Mouse (Mus musculus) liver, adult 2 months (tissue): ENCODE results near the gene Trio. TPM values are rescaled to one million over a fixed set of nuclear protein-coding genes. Genes with fewer than 3 reads are reported as not detected.

Experiments
- DNase-seq: peaks from one replicate; pipeline ENCODE4 v3.0.0-alpha.2; 2011; ENCODE audit warnings: low read depth, low spot score; ENCODE audit errors: extremely low read depth
- H3K27ac ChIP-seq: fragments of 200-500 bp; replicated peaks from 2 replicates; pipeline ENCODE4 v1.5.1; 2012; ENCODE audit warnings: low read depth, mild to moderate bottlenecking, control low read depth, inconsistent platforms, low read length; ENCODE audit not compliant: insufficient read depth
- H3K27me3 ChIP-seq: fragments of 200-500 bp; 2 replicates; pipeline ENCODE4 v1.6.1; 2012; ENCODE audit warnings: mild to moderate bottlenecking, moderate library complexity, low read length, inconsistent platforms; ENCODE audit not compliant: control insufficient read depth, insufficient read depth
- H3K36me3 ChIP-seq: fragments of 200-500 bp; 2 replicates; pipeline ENCODE4 v1.6.1; 2012; ENCODE audit warnings: low read length, inconsistent platforms; ENCODE audit not compliant: control insufficient read depth, insufficient read depth
- H3K4me1 ChIP-seq: fragments of 200-500 bp; 2 replicates; pipeline ENCODE4 v1.6.1; 2011; ENCODE audit warnings: low read length; ENCODE audit not compliant: control insufficient read depth, insufficient read depth
- H3K4me3 ChIP-seq: fragments of 200-500 bp; 2 replicates; pipeline ENCODE4 v1.5.1; 2011; ENCODE audit warnings: low read depth, mild to moderate bottlenecking, control low read depth, low read length, moderate library complexity; ENCODE audit not compliant: insufficient read depth
- H3K79me2 ChIP-seq: fragments of 200-500 bp; 2 replicates; pipeline ENCODE4 v1.6.1; 2012; ENCODE audit warnings: inconsistent platforms, mild to moderate bottlenecking, low read length, moderate library complexity; ENCODE audit not compliant: control insufficient read depth, insufficient read depth
- H3K9ac ChIP-seq: fragments of 200-500 bp; 2 replicates; pipeline ENCODE4 v1.6.1; 2012; ENCODE audit warnings: low read depth, mild to moderate bottlenecking, control low read depth, inconsistent platforms, low read length
- CTCF ChIP-seq: fragments of 200-500 bp; IDR thresholded peaks from 2 replicates; pipeline ENCODE4 v1.5.1; 2011; ENCODE audit warnings: low read depth, low read length, control low read depth
- POLR2A ChIP-seq: fragments of 200-500 bp; IDR thresholded peaks from 2 replicates; pipeline ENCODE4 v1.6.1; 2011; ENCODE audit warnings: low read length, control low read depth; ENCODE audit not compliant: insufficient read depth; ENCODE audit errors: extremely low read depth
- WGBS: fragments of 180-500 bp; shearing (Covaris S2); methylation state at CpG from one replicate; pipeline ENCODE4 v1.1.7; 2018; 5-methylcytosine and 5-hydroxymethylcytosine counted together
- polyA plus RNA-seq: library from polyadenylated mRNA; depleted of rRNA; stranded (reverse); fragments of >200 nt; gene quantifications from 2 replicates; pipeline ENCODE4 v1.2.3, GENCODE M21; 2012
- total RNA-seq: library from RNA; depleted of rRNA; stranded (reverse); fragments of >200 nt; gene quantifications from 2 replicates; pipeline ENCODE4 v1.2.3, GENCODE M21; 2014

Trio gene
- total and polyA plus RNA-seq, 2 experiments = 10.6 to 17.9 TPM

DNA sequence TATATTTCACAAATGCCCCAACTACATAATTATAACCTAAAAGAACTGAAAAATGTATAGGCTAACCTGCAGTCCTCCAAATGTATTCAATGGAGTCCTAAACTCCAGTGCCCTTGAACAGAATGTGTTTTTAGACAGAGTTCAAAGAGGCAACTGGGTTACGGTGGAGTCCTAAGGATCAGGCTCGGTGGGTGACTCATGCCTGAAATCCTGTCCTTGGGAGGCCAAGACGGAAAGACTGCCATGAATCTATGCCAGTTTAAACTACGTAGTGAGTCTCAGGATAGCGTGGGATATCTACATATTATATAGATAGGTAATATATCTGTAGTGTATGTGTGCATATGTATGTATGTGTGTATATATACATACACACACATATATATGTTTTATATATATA lies 234.5 kb downstream of the Trio start:
- H3K4me3 ChIP-seq = no peak overlapping the region
- TF ChIP-seq CTCF = no peak
- H3K4me1 ChIP-seq = no peaks in the 10 kb centered on the region
- 89% methylated on average over 5 of the region's 5 CpGs for WGBS
- H3K36me3 ChIP-seq = no peaks in the 10 kb centered on the region
- H3K27me3 ChIP-seq = no peaks in the 10 kb centered on the region
- no peak for DNase-seq
- no peak overlapping the region for H3K9ac ChIP-seq
- no peak overlapping the region for H3K27ac ChIP-seq
- no peaks in the 10 kb centered on the region for H3K79me2 ChIP-seq

DNA sequence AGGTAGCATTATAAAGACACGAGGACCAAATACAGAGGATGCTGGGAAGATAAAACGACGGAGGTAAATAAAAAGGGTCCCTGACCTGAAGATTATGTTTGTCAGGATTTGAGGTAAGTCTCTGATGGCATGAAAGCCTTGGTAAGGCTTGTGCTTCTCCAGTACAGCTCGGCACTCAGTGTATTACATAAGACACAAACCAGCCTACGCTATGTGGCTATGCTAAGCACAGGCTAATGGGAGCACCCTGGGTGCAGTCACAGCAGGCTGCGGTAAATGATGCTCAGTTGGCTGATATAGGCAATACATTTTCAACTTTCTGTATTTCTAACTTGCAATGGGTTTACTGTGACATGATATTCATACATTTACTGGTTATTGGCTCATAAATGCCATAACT lies 234.9 kb downstream of the Trio start:
- H3K4me3 ChIP-seq = no peak overlapping the region
- H3K36me3 ChIP-seq = no peaks in the 10 kb centered on the region
- TF ChIP-seq CTCF = no peak
- no peak for TF ChIP-seq POLR2A
- DNase-seq = no peak
- no peak overlapping the region for H3K9ac ChIP-seq
- no peaks in the 10 kb centered on the region for H3K27me3 ChIP-seq
- WGBS = 88% methylated on average over 6 of the region's 6 CpGs
- H3K4me1 ChIP-seq = peaks cover under 1% of the 10 kb centered on the region; the same call in 1 of the 2 replicates
- H3K27ac ChIP-seq = no peak overlapping the region
- H3K79me2 ChIP-seq = no peaks in the 10 kb centered on the region

DNA sequence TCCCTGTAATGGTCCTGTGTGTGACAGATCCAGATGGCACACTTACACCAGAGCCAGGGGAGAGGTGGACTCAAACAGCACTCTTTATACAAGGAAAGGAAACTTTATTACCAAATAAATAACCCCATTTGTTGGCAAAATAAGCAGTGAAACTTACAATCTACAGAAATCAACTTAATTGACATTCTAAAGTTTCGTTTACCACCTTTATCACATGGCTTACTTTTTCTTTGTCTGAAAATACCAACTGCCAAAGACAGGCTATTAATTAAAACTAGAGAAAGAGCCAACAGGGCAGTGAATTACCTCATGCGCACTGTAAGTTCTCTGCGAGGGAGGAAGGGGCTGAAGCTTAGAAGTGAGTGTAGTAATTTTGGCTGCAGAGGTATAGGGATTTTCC lies 236.3 kb downstream of the Trio start:
- no peak overlapping the region for H3K4me3 ChIP-seq
- H3K79me2 ChIP-seq = no peaks in the 10 kb centered on the region
- 92% methylated on average over 3 of the region's 3 CpGs for WGBS
- H3K27ac ChIP-seq = no peak overlapping the region
- no peak for DNase-seq
- no peaks in the 10 kb centered on the region for H3K36me3 ChIP-seq
- H3K27me3 ChIP-seq = no peaks in the 10 kb centered on the region
- no peak overlapping the region for H3K9ac ChIP-seq
- TF ChIP-seq POLR2A (no peak), CTCF (no peak)
- H3K4me1 ChIP-seq = peaks cover 4% of the 10 kb centered on the region; the same call in 1 of the 2 replicates

DNA sequence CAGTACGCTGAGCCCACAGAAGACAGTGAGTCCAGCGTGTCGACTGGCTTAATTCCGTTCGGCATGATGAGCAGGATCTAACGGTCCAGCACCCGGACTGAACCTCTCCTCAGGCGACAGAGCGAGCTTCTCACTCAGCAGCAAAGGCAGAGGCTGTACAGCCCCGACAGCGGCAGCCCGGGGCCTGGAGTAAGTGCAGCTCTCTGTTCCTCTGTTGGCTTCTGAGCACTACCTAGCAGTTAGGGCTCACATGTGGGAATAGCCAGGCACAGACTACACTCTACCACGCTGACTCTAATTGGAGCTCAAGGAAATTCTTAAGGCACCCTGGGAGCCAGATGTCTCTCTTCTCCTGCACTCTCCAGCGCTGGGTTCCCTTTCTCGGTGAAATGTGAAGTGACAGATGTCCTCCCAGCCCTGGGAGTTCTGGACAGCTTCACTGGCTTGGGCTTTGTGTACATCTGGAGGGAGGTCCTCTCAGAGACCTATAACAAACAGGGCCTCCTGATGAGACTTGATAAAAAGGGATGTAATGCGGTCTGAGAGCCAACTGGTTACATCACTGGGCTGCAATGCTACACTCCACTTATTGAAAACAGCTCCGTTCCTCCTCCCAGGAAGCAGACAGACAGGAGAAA lies 237.4 kb downstream of the Trio start:
- DNase-seq = no peak
- Histone ChIP-seq H3K36me3 (no peaks in the 10 kb centered on the region), H3K27me3 (no peaks in the 10 kb centered on the region), H3K4me3 (no peak overlapping the region), H3K27ac (no peak overlapping the region), H3K9ac (no peak overlapping the region), H3K4me1 (peaks cover 4% of the 10 kb centered on the region), H3K79me2 (no peaks in the 10 kb centered on the region)
- 86% methylated on average over 17 of the region's 17 CpGs for WGBS
- no peak for TF ChIP-seq POLR2A
- no peak for TF ChIP-seq CTCF

DNA sequence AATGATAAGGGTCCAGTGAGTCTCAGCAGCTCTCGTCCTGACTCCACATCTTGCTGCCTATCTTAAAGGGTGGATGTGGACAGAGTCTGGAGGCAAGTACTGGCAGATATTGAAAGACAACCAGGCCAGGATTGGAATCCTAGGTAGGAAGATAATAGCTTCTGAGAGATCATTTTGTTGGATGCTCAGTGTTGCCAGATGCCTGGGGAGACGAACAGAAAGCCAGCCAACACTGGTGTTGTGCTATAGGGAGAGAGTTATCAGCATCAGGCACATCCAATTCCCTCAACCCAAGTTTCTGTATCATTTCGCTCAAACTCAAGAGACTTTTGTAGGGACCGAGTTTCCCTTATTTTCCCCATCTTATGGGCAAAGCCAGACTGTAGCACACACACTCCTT lies 238.5 kb downstream of the Trio start:
- TF ChIP-seq CTCF (no peak), POLR2A (no peak)
- H3K4me1 ChIP-seq = peaks cover 4% of the 10 kb centered on the region
- no peaks in the 10 kb centered on the region for H3K36me3 ChIP-seq
- no peak overlapping the region for H3K9ac ChIP-seq
- WGBS = 92% methylated on average over 4 of the region's 4 CpGs
- H3K4me3 ChIP-seq = no peak overlapping the region
- no peak overlapping the region for H3K27ac ChIP-seq
- no peaks in the 10 kb centered on the region for H3K27me3 ChIP-seq
- H3K79me2 ChIP-seq = no peaks in the 10 kb centered on the region
- DNase-seq = no peak

DNA sequence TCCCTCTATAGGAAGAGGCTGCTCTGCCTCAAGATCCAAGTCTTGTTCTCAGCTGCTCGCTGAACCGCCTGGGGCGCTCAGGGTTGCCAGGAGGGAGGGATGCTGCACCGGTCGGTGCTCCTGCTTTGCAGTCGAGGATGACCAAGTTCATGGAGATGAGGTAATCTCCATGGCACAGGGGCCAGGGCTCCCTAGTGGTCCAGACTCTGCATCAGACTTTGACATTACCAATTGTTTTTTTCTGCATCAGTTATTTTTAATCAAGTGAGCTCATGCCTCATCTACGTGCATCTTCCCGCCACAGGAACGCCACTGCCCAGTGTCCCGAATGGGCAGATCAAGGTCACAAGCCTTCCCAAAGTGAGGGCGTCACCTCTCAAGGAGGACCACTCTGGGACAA lies 239.2 kb downstream of the Trio start:
- Histone ChIP-seq H3K27me3 (no peaks in the 10 kb centered on the region), H3K27ac (no peak overlapping the region), H3K4me1 (peaks cover 4% of the 10 kb centered on the region), H3K9ac (no peak overlapping the region), H3K79me2 (no peaks in the 10 kb centered on the region), H3K36me3 (no peaks in the 10 kb centered on the region), H3K4me3 (no peak overlapping the region)
- WGBS = 90% methylated on average over 11 of the region's 11 CpGs
- no peak for DNase-seq
- TF ChIP-seq POLR2A = no peak
- no peak for TF ChIP-seq CTCF
